Mouse (Mus musculus) kidney, embryonic 16.5 days (tissue): ENCODE measurements around the gene AB124611. TPM values are rescaled to one million over a fixed set of nuclear protein-coding genes. Genes with fewer than 3 reads are reported as not detected.
A peak's percentile ranks its signal among the peaks of the same experiment; 100 is the strongest.

Source experiments
- ATAC-seq: fragments of 200-750 bp; cut with Nextera tagmentation; 2 replicates; pipeline ENCODE4 v1.8.0; 2017; ENCODE audit warnings: moderate TSS enrichment; ENCODE audit not compliant: low FRiP score, low TSS enrichment
- H3K27ac ChIP-seq: fragments of 300-500 bp; sonication (generic); 2 replicates; pipeline ENCODE4 v1.5.1; 2014; ENCODE audit warnings: low read length
- H3K27me3 ChIP-seq: fragments of 300-500 bp; sonication (generic); 2 replicates; pipeline ENCODE4 v1.6.1; 2014; ENCODE audit warnings: low read length, control low read depth, mixed read lengths; ENCODE audit not compliant: insufficient read depth
- H3K36me3 ChIP-seq: fragments of 300-500 bp; sonication (generic); 2 replicates; pipeline ENCODE4 v1.6.1; 2014; ENCODE audit warnings: low read length, control low read depth, mixed read lengths; ENCODE audit not compliant: insufficient read depth
- H3K4me1 ChIP-seq: fragments of 300-500 bp; sonication (generic); 2 replicates; pipeline ENCODE4 v1.6.1; 2014; ENCODE audit warnings: low read length, control low read depth, mixed read lengths; ENCODE audit not compliant: insufficient read depth
- H3K4me2 ChIP-seq: fragments of 300-500 bp; sonication (generic); replicated peaks from 2 replicates; pipeline ENCODE4 v1.6.1; 2014; ENCODE audit warnings: low read depth, low read length
- H3K4me3 ChIP-seq: fragments of 300-500 bp; sonication (generic); 2 replicates; pipeline ENCODE4 v1.5.1; 2014; ENCODE audit warnings: mild to moderate bottlenecking, low read length
- H3K9ac ChIP-seq: fragments of 300-500 bp; sonication (generic); replicated peaks from 2 replicates; pipeline ENCODE4 v1.6.1; 2014; ENCODE audit warnings: low read length
- H3K9me3 ChIP-seq: fragments of 300-500 bp; sonication (generic); 2 replicates; pipeline ENCODE4 v1.6.1; 2016; ENCODE audit warnings: low read length, control low read depth
- WGBS: fragments of 180-500 bp; shearing (Covaris S2); extraction: QIAGEN DNeasy Blood & Tissue Kit; methylation state at CpG from one replicate; pipeline ENCODE4 v1.1.7; 2014; 5-methylcytosine and 5-hydroxymethylcytosine counted together
- polyA plus RNA-seq: library from polyadenylated mRNA; unstranded; fragments of >200 nt; fragmentation: Nextera tagmentation; extraction: Ambion mirVana; gene quantifications from 2 replicates; pipeline ENCODE4 v1.2.1, GENCODE M21; 2015

Gene AB124611
- polyA plus RNA-seq, 1 experiment from 2014 or later: 3.5 TPM

- Histone ChIP-seq H3K27me3 (no peaks in the 10 kb centered on the region), H3K4me1 (peaks cover 6% of the 10 kb centered on the region; the same call in 1 of the 2 replicates), H3K27ac (no peak overlapping the region), H3K9me3 (no peaks in the 10 kb centered on the region), H3K36me3 (peaks cover 9% of the 10 kb centered on the region), H3K4me3 (no peak overlapping the region), H3K9ac (no peak overlapping the region), H3K4me2 (no peak overlapping the region)
- WGBS: 89% methylated on average over 6 of the region's 6 CpGs
- ATAC-seq: no peak
These were observed 29.3 kb downstream of the AB124611 start for GRCm38 (mm10) chr9:21555198-21555742.

DNA sequence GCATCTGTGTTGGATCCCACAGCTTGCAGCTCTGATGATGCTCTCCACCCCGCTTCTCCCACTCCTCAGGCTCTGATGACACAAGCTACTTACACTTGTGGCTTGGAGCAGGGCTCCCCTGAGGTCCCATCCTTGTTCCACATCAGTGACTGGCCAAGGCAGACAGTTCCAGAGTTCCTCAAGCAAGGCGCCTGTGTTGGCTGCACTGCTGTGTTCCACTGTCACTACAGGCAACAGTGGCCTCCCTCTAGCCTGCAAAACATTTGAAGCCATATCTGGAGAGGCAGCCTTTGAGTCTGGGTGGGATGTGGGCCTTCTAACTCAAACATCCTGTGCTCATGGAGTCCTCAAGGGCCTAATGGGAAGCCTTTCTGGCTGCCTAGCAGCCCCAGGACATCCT, 31.0 kb downstream of the AB124611 start:
- Histone ChIP-seq H3K27ac (no peak overlapping the region), H3K36me3 (peaks cover 5% of the 10 kb centered on the region; the same call in 1 of the 2 replicates), H3K4me2 (no peak overlapping the region), H3K4me3 (no peak overlapping the region), H3K9ac (no peak overlapping the region), H3K27me3 (no peaks in the 10 kb centered on the region), H3K4me1 (peaks cover 6% of the 10 kb centered on the region; the same call in 1 of the 2 replicates), H3K9me3 (no peaks in the 10 kb centered on the region)
- 84% methylated on average over 2 of the region's 2 CpGs for WGBS
- no peak for ATAC-seq

GRCm38 (mm10) chr9:21557556-21557955, 31.6 kb downstream of the AB124611 start:
- Histone ChIP-seq H3K4me3 (no peak overlapping the region), H3K27me3 (no peaks in the 10 kb centered on the region), H3K36me3 (peaks cover 5% of the 10 kb centered on the region; the same call in 1 of the 2 replicates), H3K27ac (no peak overlapping the region), H3K4me2 (no peak overlapping the region), H3K9ac (no peak overlapping the region), H3K4me1 (peaks cover 6% of the 10 kb centered on the region; the same call in 1 of the 2 replicates), H3K9me3 (no peaks in the 10 kb centered on the region)
- WGBS: 93% methylated on average over 2 of the region's 2 CpGs
- ATAC-seq: no peak

DNA sequence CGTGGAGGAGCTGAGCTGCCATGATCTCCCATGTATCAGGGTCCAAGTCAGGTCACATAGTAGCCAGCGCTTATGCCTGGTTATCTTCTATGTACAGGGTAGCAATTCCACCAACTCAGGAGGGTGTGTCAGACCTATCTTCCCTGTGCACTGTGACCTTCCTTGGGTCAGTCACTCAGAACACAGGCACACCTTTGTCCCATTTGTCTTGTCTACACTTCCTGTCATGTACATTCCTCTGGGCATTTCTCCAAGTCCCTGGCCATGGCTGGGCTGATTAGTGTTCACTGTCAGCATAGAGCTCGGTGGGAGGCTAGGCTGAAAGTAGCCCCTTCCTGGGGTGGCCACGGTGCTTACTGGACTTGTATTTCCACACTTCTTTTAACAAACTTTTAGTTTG, 32.4 kb downstream of the AB124611 start:
- Histone ChIP-seq H3K9ac (no peak overlapping the region), H3K27me3 (no peaks in the 10 kb centered on the region), H3K4me2 (no peak overlapping the region), H3K4me3 (no peak overlapping the region), H3K27ac (no peak overlapping the region), H3K36me3 (peaks cover 5% of the 10 kb centered on the region; the same call in 1 of the 2 replicates), H3K4me1 (peaks cover 6% of the 10 kb centered on the region; the same call in 1 of the 2 replicates), H3K9me3 (no peaks in the 10 kb centered on the region)
- 75% methylated on average over 4 of the region's 4 CpGs for WGBS
- ATAC-seq: peak; percentile 47

DNA sequence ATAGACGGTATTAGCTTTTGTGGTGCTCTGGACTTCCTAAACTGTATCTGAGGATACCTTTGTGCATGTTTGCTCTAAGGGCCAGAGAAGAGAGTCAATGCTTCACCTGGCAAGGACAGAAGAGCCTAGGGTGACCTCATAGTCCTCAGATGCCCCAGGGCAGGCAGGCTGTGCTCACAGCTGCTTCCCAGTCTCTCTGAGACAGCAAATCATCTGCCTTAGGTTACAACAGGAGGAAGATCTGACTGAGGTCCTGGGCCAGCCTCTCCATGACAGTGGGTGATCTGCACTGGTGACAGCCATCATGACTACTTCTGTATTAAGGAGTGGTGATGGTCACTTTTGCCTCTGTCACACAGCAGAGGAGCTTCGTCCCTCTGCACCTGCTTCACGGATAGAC, 33.2 kb downstream of the AB124611 start:
- Histone ChIP-seq H3K27me3 (no peaks in the 10 kb centered on the region), H3K36me3 (peaks cover 5% of the 10 kb centered on the region; the same call in 1 of the 2 replicates), H3K4me1 (peaks cover 6% of the 10 kb centered on the region; the same call in 1 of the 2 replicates), H3K9me3 (no peaks in the 10 kb centered on the region), H3K4me2 (no peak overlapping the region), H3K4me3 (no peak overlapping the region), H3K27ac (no peak overlapping the region), H3K9ac (no peak overlapping the region)
- 90% methylated on average over 3 of the region's 3 CpGs for WGBS
- no peak for ATAC-seq

DNA sequence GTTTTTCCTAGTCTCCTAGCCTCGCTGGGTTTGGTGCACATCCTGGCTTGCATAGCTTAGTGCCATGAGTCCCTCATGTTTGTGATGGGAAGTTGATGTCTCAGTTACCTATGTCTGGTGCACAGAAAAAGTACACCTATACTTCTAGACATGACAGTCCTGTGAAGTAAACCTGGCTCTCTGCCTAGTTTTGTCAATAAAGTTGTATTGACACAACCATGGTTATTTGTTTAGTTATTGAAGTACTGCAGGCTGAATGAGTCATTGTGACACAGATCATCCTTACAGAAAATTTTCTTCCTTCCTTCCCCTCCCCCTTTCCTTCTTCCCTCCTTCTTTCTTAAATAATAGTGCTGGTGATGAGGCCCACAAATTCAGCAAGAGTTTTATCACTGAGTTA, 38.4 kb downstream of the AB124611 start:
- Histone ChIP-seq H3K4me2 (no peak overlapping the region), H3K27ac (no peak overlapping the region), H3K4me1 (no peaks in the 10 kb centered on the region), H3K36me3 (peaks cover 2% of the 10 kb centered on the region; the same call in 1 of the 2 replicates), H3K27me3 (no peaks in the 10 kb centered on the region), H3K9ac (no peak overlapping the region), H3K4me3 (no peak overlapping the region), H3K9me3 (no peaks in the 10 kb centered on the region)
- no peak for ATAC-seq
- 83% methylated on average over 1 of the region's 1 CpGs for WGBS

- Histone ChIP-seq H3K27ac (no peak overlapping the region), H3K27me3 (no peaks in the 10 kb centered on the region), H3K4me3 (no peak overlapping the region), H3K9ac (no peak overlapping the region), H3K4me1 (no peaks in the 10 kb centered on the region), H3K9me3 (no peaks in the 10 kb centered on the region), H3K36me3 (peaks cover 8% of the 10 kb centered on the region), H3K4me2 (no peak overlapping the region)
- 81% methylated on average over 4 of the region's 4 CpGs for WGBS
- ATAC-seq: no peak
These were observed 39.1 kb downstream of the AB124611 start for GRCm38 (mm10) chr9:21565004-21565586.

DNA sequence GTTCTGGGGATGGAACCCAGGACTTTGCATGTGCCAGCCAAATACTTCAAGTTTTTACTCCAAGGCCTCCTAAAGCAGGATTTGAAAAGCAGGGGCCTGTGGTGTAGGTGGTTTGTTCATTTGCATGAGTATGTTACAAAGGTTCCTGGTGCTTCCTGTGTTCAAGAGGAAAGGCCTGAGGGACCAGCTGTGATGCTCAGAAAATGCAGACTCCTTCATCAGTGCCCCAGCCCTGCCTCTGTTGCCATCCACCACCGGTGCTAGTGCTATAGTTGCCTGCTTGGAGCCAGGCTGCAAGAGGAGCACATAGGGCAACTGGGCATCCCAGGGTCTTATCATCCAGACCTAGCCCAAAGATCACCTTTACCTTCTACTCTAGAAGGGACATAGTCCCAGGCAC, 40.6 kb downstream of the AB124611 start:
- no peak overlapping the region for H3K4me3 ChIP-seq
- no peak overlapping the region for H3K9ac ChIP-seq
- H3K9me3 ChIP-seq: no peaks in the 10 kb centered on the region
- H3K4me1 ChIP-seq: no peaks in the 10 kb centered on the region
- ATAC-seq: no peak
- peaks cover 20% of the 10 kb centered on the region for H3K36me3 ChIP-seq
- H3K4me2 ChIP-seq: no peak overlapping the region
- H3K27ac ChIP-seq: no peak overlapping the region
- 85% methylated on average over 1 of the region's 1 CpGs for WGBS
- H3K27me3 ChIP-seq: no peaks in the 10 kb centered on the region

GRCm38 (mm10) chr9:21567051-21567450, 41.1 kb downstream of the AB124611 start:
- Histone ChIP-seq H3K36me3 (peaks cover 25% of the 10 kb centered on the region), H3K9ac (no peak overlapping the region), H3K27ac (no peak overlapping the region), H3K9me3 (no peaks in the 10 kb centered on the region), H3K4me3 (no peak overlapping the region), H3K27me3 (no peaks in the 10 kb centered on the region), H3K4me1 (no peaks in the 10 kb centered on the region), H3K4me2 (no peak overlapping the region)
- no peak for ATAC-seq
- 85% methylated on average over 2 of the region's 2 CpGs for WGBS

DNA sequence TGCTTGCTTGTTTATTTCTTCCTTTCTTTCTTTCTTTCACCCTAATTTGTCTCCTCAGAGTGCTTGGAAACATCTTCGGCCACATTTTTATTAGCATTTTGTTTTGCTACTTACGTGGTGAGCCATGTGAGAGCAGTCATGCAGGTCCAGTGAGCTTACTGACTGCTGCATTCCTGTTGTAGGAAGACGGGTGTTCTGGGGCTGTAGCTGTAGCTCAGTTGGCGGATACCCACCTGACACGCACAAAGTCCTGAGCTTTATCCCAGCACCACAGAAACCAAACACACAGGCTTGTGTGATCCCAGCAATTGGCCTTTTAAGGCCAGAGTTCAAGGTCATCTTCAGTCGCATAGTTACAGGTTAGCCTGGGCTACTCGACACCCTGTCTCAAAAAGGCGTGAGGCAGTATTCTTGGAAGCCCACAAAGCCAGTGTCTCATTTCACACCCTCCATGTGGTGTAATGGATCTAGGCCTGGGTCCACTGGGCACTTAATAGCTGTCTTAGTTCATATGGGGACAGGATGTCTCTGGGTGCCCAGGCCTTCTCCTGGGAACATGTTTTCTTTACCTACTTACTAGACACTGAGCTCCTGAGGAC, 42.8 kb downstream of the AB124611 start:
- H3K9ac ChIP-seq: no peak overlapping the region
- H3K4me2 ChIP-seq: no peak overlapping the region
- H3K27ac ChIP-seq: no peak overlapping the region
- H3K36me3 ChIP-seq: peaks cover 34% of the 10 kb centered on the region
- 56% methylated on average over 8 of the region's 8 CpGs for WGBS
- no peaks in the 10 kb centered on the region for H3K4me1 ChIP-seq
- no peaks in the 10 kb centered on the region for H3K9me3 ChIP-seq
- H3K27me3 ChIP-seq: no peaks in the 10 kb centered on the region
- H3K4me3 ChIP-seq: no peak overlapping the region
- ATAC-seq: no peak
